27 mouse cellular contexts compared by ENCODE assay signal in the genomic region with DNA sequence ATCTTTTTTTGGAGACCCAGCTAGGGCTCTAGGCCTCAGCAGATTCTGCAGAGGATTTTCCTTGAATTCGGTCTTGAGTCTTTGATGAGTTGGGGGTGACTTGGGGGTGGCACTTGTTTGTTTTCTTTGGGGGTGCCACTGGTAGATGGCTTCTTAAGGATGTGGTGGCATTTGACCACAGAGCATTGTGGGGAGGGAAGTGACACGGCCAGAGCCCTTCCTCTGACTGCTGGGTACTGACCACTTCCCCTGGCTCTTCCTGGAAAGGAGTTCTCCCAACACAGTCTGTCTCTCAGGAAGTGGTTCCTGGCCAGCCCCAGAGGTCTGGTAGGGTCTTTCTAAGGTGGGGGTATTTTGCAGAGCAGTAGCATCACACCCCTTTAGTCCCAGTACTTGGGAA. TPM values are rescaled to one million over a fixed set of nuclear protein-coding genes. Genes with fewer than 3 reads are reported as not detected.
A peak's percentile ranks its signal among the peaks of the same experiment; 100 is the strongest.
DNase-seq lines count a peak whose midpoint lies in the region; TF ChIP-seq lines count a peak whose summit lies in the region.
"Had no signal": no experiment of that assay in that cellular context is flagged by ENCODE, and none has a peak within 500 bp of the region (broad histone marks: within the 10 kb centered on the region; RNA-seq: fewer than 3 reads in every experiment).

No protein-coding gene starts in this region.

- WGBS in heart, embryonic 10.5 days, result 80% methylated on average over 2 of the region's 2 CpGs

- peaks cover 0 to 76% of the 10 kb centered on the region in 2 experiments; a peak in 2 of 4 replicates for H3K36me3 ChIP-seq in MEL (ENCODE audit: control insufficient read depth in 1 of 2, insufficient read depth in 2 of 2, low read length in 2 of 2)
- H3K36me3 ChIP-seq in heart, embryonic 10.5 days, result no peaks in the 10 kb centered on the region
- H3K36me3 ChIP-seq: heart, embryonic 15.5 days; hindbrain, embryonic 12.5 days; midbrain, embryonic 10.5 days; midbrain, embryonic 15.5 days; neural tube, embryonic 12.5 days had no signal

- H3K9me3 ChIP-seq in MEL (replicated peaks; ENCODE audit: insufficient read depth, low read length), result no peaks in the 10 kb centered on the region
- H3K9me3 ChIP-seq in heart, embryonic 10.5 days, result no peaks in the 10 kb centered on the region
- H3K9me3 ChIP-seq: G1E; heart, embryonic 15.5 days; hindbrain, embryonic 12.5 days; midbrain, embryonic 10.5 days; midbrain, embryonic 15.5 days; neural tube, embryonic 12.5 days had no signal

- no peak for TF ChIP-seq RAD21 in MEL (IDR thresholded peaks at IDR 0.05; ENCODE audit: low read depth, low read length)

- peak; percentile 89 for DNase-seq in 416B (ENCODE audit: low read depth)
- DNase-seq in MEL (ENCODE audit: low read depth, low spot score), result no peak
- DNase-seq in induced T-regulatory cell, adult 2 months (ENCODE audit: low read depth), result peak; percentile 47
- peak; percentile 52 to 69 for DNase-seq in natural killer cell, adult 2 months (ENCODE audit: low spot score in 2 of 2)
- no peak for DNase-seq in adipocyte (ENCODE audit: low spot score)
- no peak for DNase-seq in heart, embryonic 10.5 days (ENCODE audit: low spot score)
- no peak for DNase-seq in layer of hippocampus, postnatal 25 days (ENCODE audit: extremely low spot score in 1 of 2, low spot score in 1 of 2)
- DNase-seq: adrenal gland, postnatal 25 days; B cell, adult 2 months; cerebellum, adult 2 months; cerebellum, postnatal 25 days; gastrocnemius, postnatal 25 days; heart, adult 2 months; kidney, adult 9 months; kidney, postnatal 10 days; lung, adult 2 months; lung, postnatal 10 days; thymus, postnatal 4 days had no signal

- TF ChIP-seq EP300 in MEL (IDR thresholded peaks at IDR 0.05; ENCODE audit: low read depth in 1 of 2, low read length in 2 of 2), result no peak

- peaks cover 25 to 66% of the 10 kb centered on the region in 2 experiments for H3K4me1 ChIP-seq in MEL (ENCODE audit: control insufficient read depth in 1 of 2, insufficient read depth in 2 of 2, low read length in 2 of 2)
- H3K4me1 ChIP-seq in heart, embryonic 10.5 days, result peaks cover 47% of the 10 kb centered on the region
- H3K4me1 ChIP-seq: midbrain, embryonic 15.5 days had no signal

- no peak overlapping the region for H3K4me3 ChIP-seq in MEL (ENCODE audit: control insufficient read depth in 1 of 2, insufficient read depth in 1 of 2, low read depth in 2 of 2, low read length in 2 of 2)
- no peak overlapping the region for H3K4me3 ChIP-seq in heart, embryonic 10.5 days
- H3K4me3 ChIP-seq: heart, adult 2 months; heart, embryonic 15.5 days; hindbrain, embryonic 12.5 days; midbrain, embryonic 10.5 days; midbrain, embryonic 15.5 days; neural tube, embryonic 12.5 days had no signal

- 0 out of 2 replicates have a peak overlapping the region, but pooled peaks have one; percentile 4 for H3K9ac ChIP-seq in MEL (ENCODE audit: control insufficient read depth, low read depth, low read length, poor library complexity, severe bottlenecking)
- H3K9ac ChIP-seq: heart, embryonic 15.5 days; hindbrain, embryonic 12.5 days; midbrain, embryonic 15.5 days; neural tube, embryonic 12.5 days had no signal

- TF ChIP-seq CTCF in MEL (IDR thresholded peaks at IDR 0.05 in 2 of 3, conservative IDR thresholded peaks at IDR 0.05 in 1 of 3; ENCODE audit: control insufficient read depth in 1 of 3, insufficient read depth in 1 of 3, low read depth in 2 of 3, low read length in 3 of 3, poor library complexity in 1 of 3, severe bottlenecking in 1 of 3), result no peak

- H3K79me2 ChIP-seq in MEL (ENCODE audit: control insufficient read depth, insufficient read depth, low read length, poor library complexity), result peaks cover 30% of the 10 kb centered on the region

- H3K27me3 ChIP-seq in MEL (ENCODE audit: control insufficient read depth in 1 of 2, insufficient read depth in 2 of 2, low read length in 2 of 2), result no peaks in the 10 kb centered on the region
- peaks cover 19% of the 10 kb centered on the region; the same call in 1 of the 2 replicates for H3K27me3 ChIP-seq in heart, embryonic 10.5 days (ENCODE audit: insufficient read depth, poor library complexity, severe bottlenecking)
- H3K27me3 ChIP-seq: hindbrain, embryonic 12.5 days; midbrain, embryonic 15.5 days; neural tube, embryonic 12.5 days; Patski had no signal

- peak overlapping the region; percentile 99 for H3K27ac ChIP-seq in MEL (ENCODE audit: control insufficient read depth, low read depth, low read length)
- H3K27ac ChIP-seq in heart, embryonic 10.5 days, result no peak overlapping the region
- H3K27ac ChIP-seq: heart, adult 2 months; heart, embryonic 15.5 days; hindbrain, embryonic 12.5 days; hindbrain, postnatal 0 days; macrophage; midbrain, embryonic 10.5 days; midbrain, embryonic 15.5 days; neural tube, embryonic 12.5 days had no signal

- TF ChIP-seq POLR2A in MEL (IDR thresholded peaks at IDR 0.05; ENCODE audit: control insufficient read depth in 1 of 2, insufficient read depth in 1 of 2, low read depth in 1 of 2, low read length in 2 of 2, poor library complexity in 1 of 2), result no peak

TF ChIP-seq in MEL, 35 proteins besides CTCF, POLR2A, EP300 and RAD21:
- TF ChIP-seq ZC3H11A (IDR thresholded peaks at IDR 0.05; ENCODE audit: low read depth, low read length) (no peak), CHD2 (IDR thresholded peaks at IDR 0.05; ENCODE audit: low read length) (no peak), CHD1 (IDR thresholded peaks at IDR 0.05; ENCODE audit: low read depth, low read length) (no peak), USF2 (IDR thresholded peaks at IDR 0.05; ENCODE audit: borderline replicate concordance in 1 of 2, insufficient read depth in 1 of 2, low read depth in 1 of 2, low read length in 2 of 2) (no peak), BHLHE40 (IDR thresholded peaks at IDR 0.05; ENCODE audit: borderline replicate concordance, low read depth, low read length) (no peak), NRF1 (IDR thresholded peaks at IDR 0.05; ENCODE audit: insufficient read depth, low read depth, low read length, poor library complexity, severe bottlenecking) (no peak), NELFE (IDR thresholded peaks at IDR 0.05; ENCODE audit: low read depth, low read length) (no peak), POLR2AphosphoS5 (IDR thresholded peaks at IDR 0.05; ENCODE audit: borderline replicate concordance, low read depth, low read length) (no peak), SMC3 (IDR thresholded peaks at IDR 0.05; ENCODE audit: low read depth, low read length) (no peak), UBTF (IDR thresholded peaks at IDR 0.05; ENCODE audit: borderline replicate concordance, insufficient read depth, low read depth, low read length) (no peak), ZKSCAN1 (IDR thresholded peaks at IDR 0.05; ENCODE audit: low read depth, low read length) (no peak), MAX (IDR thresholded peaks at IDR 0.05; ENCODE audit: low read length) (no peak), MXI1 (IDR thresholded peaks at IDR 0.05; ENCODE audit: low read depth, low read length) (no peak)

RNA-seq across cellular contexts. Expression of a gene that starts 54.2 kb away (rescaled TPM):
- total RNA-seq in MEL (2012; rRNA removed), result 4.9 and 6.9 TPM in 2 replicates
- polyA plus RNA-seq in MEL (2012; ENCODE audit: insufficient read depth in 1 of 2, insufficient read length in 2 of 2, low read depth in 1 of 2, low replicate concordance in 2 of 2, missing spikeins in 1 of 2), result 10 to 100 TPM in 1 of 2 experiments, not detected in 1; 12.9 TPM
- polyA plus RNA-seq in heart, embryonic 10.5 days (2016; fragmentation: Nextera tagmentation; extraction: Ambion mirVana), result 1.1 and 1.8 TPM in 2 replicates
- total RNA-seq in layer of hippocampus, postnatal 25 days (2021), result 10 to 100 TPM; 47.4 to 59.0 TPM

Comparison
In these comparisons a context has a peak if more than half of its experiments do, and no peak if none do; other contexts are left out.
1. DNase-seq: peak in 416B (single experiment), induced T-regulatory cell, adult 2 months (single experiment) and natural killer cell, adult 2 months (2 of 2); none in MEL (single experiment), adipocyte (single experiment), heart, embryonic 10.5 days (single experiment) and layer of hippocampus, postnatal 25 days (0 of 2).